Comparison of ENCODE assay signal across 9 mouse cellular contexts in genomic region chr16:10846503-10846902, GRCm38 (mm10). TPM values are rescaled to one million over a fixed set of nuclear protein-coding genes. Genes with fewer than 3 reads are reported as not detected.
DNase-seq lines count a peak whose midpoint lies in the region; ATAC-seq and TF ChIP-seq lines count a peak whose summit lies in the region.
"Had no signal": no experiment of that assay in that cellular context is flagged by ENCODE, and none has a peak within 500 bp of the region (broad histone marks: within the 10 kb centered on the region; RNA-seq: fewer than 3 reads in every experiment).

No protein-coding gene starts in this region.

- H3K36me3 ChIP-seq in G1E (replicated peaks): peaks cover 48% of the 10 kb centered on the region
- no peaks in the 10 kb centered on the region for H3K36me3 ChIP-seq in liver, embryonic 11.5 days (ENCODE audit: control insufficient read depth, insufficient read depth, low read length)
- H3K36me3 ChIP-seq: stomach, embryonic 15.5 days had no signal

- peaks cover 42% of the 10 kb centered on the region for H3K4me1 ChIP-seq in G1E (ENCODE audit: insufficient read depth, low read depth, low read length)
- H3K4me1 ChIP-seq in liver, embryonic 11.5 days (replicated peaks; ENCODE audit: control insufficient read depth, insufficient read depth, low read length): peaks cover 14% of the 10 kb centered on the region

- intact Hi-C loops in gastrocnemius, postnatal 36 days (cut with DNase I): loop anchor here (2.0 to 5.0 kb wide), 3 partner anchors 60 to 279 kb away; no protein-coding TSS in a partner anchor

- H3K9me3 ChIP-seq in G1E (replicated peaks): no peaks in the 10 kb centered on the region
- H3K9me3 ChIP-seq in liver, embryonic 11.5 days (ENCODE audit: control insufficient read depth, low read length): no peaks in the 10 kb centered on the region
- H3K9me3 ChIP-seq: stomach, embryonic 15.5 days had no signal

- peak; percentile 86 for DNase-seq in 416B (ENCODE audit: low read depth)
- DNase-seq in G1E (ENCODE audit: low spot score): peak; percentile 34
- DNase-seq in cerebellum, adult 8-10 months: peak; percentile 56
- peak; percentile 70 to 77 for DNase-seq in gastrocnemius, postnatal 36 days
- DNase-seq in kidney, adult 9 months: peak; percentile 82
- DNase-seq in liver, embryonic 11.5 days (ENCODE audit: low spot score): peak; percentile 37
- DNase-seq in retina, postnatal 7 days (ENCODE audit: low read depth, low spot score): peak; percentile 13
- peak; percentile 36 for DNase-seq in yolk sac, embryonic 10.5 days (ENCODE audit: low spot score)

- H3K4me2 ChIP-seq in liver, embryonic 11.5 days: no peak overlapping the region
- H3K4me2 ChIP-seq: stomach, embryonic 15.5 days had no signal

- 40% methylated on average over 4 of the region's 4 CpGs for WGBS in liver, embryonic 11.5 days

- ATAC-seq in G1E (ENCODE audit: extremely low read depth, insufficient number of reproducible peaks, low FRiP score, poor library complexity, severe bottlenecking): no peak; the same call in 1 of the 2 replicates
- 0 out of 2 replicates have a peak, but pooled peaks have one; percentile 30 for ATAC-seq in liver, embryonic 11.5 days (replicated peaks; ENCODE audit: low FRiP score)

- H3K9ac ChIP-seq in liver, embryonic 11.5 days (ENCODE audit: low read depth, low read length): no peak overlapping the region
- H3K9ac ChIP-seq: stomach, embryonic 15.5 days had no signal

- H3K27me3 ChIP-seq in G1E (ENCODE audit: insufficient read depth, low read length): no peaks in the 10 kb centered on the region
- no peaks in the 10 kb centered on the region for H3K27me3 ChIP-seq in liver, embryonic 11.5 days (replicated peaks; ENCODE audit: control insufficient read depth, insufficient read depth, low read length)
- H3K27me3 ChIP-seq: stomach, embryonic 15.5 days had no signal

- H3K27ac ChIP-seq in liver, embryonic 11.5 days (ENCODE audit: low read depth, low read length): no peak overlapping the region
- H3K27ac ChIP-seq: stomach, embryonic 15.5 days had no signal

- TF ChIP-seq CTCF in G1E (IDR thresholded peaks at IDR 0.05; ENCODE audit: low read depth, low read length): peak; percentile 36; the same call in 1 of the 2 replicates

- no peak overlapping the region for H3K4me3 ChIP-seq in G1E (ENCODE audit: low read depth, low read length)
- H3K4me3 ChIP-seq in liver, embryonic 11.5 days (ENCODE audit: low read depth, low read length): no peak overlapping the region
- H3K4me3 ChIP-seq: stomach, embryonic 15.5 days had no signal

RNA-seq across cellular contexts. Expression of gene Rmi2, which starts 11.6 kb away (rescaled TPM):
- total RNA-seq in G1E (2014; fragmentation: Nextera tagmentation) (8.9 and 9.5 TPM in 2 replicates), G1E (2017) (5.1 and 5.7 TPM in 2 replicates)
- 7.8 and 8.3 TPM in 2 replicates for polyA plus RNA-seq in G1E (2012)
- total RNA-seq in gastrocnemius, postnatal 36 days (2021): 1 to 10 TPM; 2.5 to 2.7 TPM
- polyA plus RNA-seq in liver, embryonic 11.5 days (2014; fragmentation: Nextera tagmentation; extraction: Ambion mirVana): 3.0 and 3.4 TPM in 2 replicates

RNA-seq across cellular contexts. Expression of gene Gm11172, which starts 33.8 kb away (rescaled TPM):
- total RNA-seq in G1E (2014; fragmentation: Nextera tagmentation) (not detected in 2 replicates), G1E (2017) (not detected in 2 replicates)
- not detected in 2 replicates for polyA plus RNA-seq in G1E (2012)
- total RNA-seq in gastrocnemius, postnatal 36 days (2021): not detected
- polyA plus RNA-seq in liver, embryonic 11.5 days (2014; fragmentation: Nextera tagmentation; extraction: Ambion mirVana): not detected in 2 replicates
- polyA plus RNA-seq: stomach, embryonic 15.5 days had no signal

RNA-seq across cellular contexts. Expression of gene Prm1, which starts 40.9 kb away (rescaled TPM):
- total RNA-seq in G1E (2014; fragmentation: Nextera tagmentation): not detected in 2 replicates
- not detected in 2 replicates for total RNA-seq in G1E (2017)
- polyA plus RNA-seq in G1E (2012): not detected in 2 replicates
- not detected for total RNA-seq in gastrocnemius, postnatal 36 days (2021)
- not detected in 2 replicates for polyA plus RNA-seq in liver, embryonic 11.5 days (2014; fragmentation: Nextera tagmentation; extraction: Ambion mirVana)
- polyA plus RNA-seq: stomach, embryonic 15.5 days had no signal

RNA-seq across cellular contexts. Expression of gene Prm2, which starts 50.6 kb away (rescaled TPM):
- total RNA-seq in G1E (2014; fragmentation: Nextera tagmentation) (not detected in 2 replicates), G1E (2017) (0.49 TPM in 1 of 2 replicates, not detected in the other)
- not detected in 2 replicates for polyA plus RNA-seq in G1E (2012)
- total RNA-seq in gastrocnemius, postnatal 36 days (2021): not detected
- polyA plus RNA-seq in liver, embryonic 11.5 days (2014; fragmentation: Nextera tagmentation; extraction: Ambion mirVana): not detected in 2 replicates
- polyA plus RNA-seq: stomach, embryonic 15.5 days had no signal

RNA-seq across cellular contexts. Expression of gene Prm3, which starts 55.8 kb away (rescaled TPM):
- total RNA-seq in G1E (2014; fragmentation: Nextera tagmentation) (not detected in 2 replicates), G1E (2017) (not detected in 2 replicates)
- not detected in 2 replicates for polyA plus RNA-seq in G1E (2012)
- total RNA-seq in gastrocnemius, postnatal 36 days (2021): not detected
- polyA plus RNA-seq in liver, embryonic 11.5 days (2014; fragmentation: Nextera tagmentation; extraction: Ambion mirVana): not detected in 2 replicates
- polyA plus RNA-seq: stomach, embryonic 15.5 days had no signal

Comparison
In these comparisons a context has a peak if more than half of its experiments do, and no peak if none do; other contexts are left out.
1. DNase-seq: peak in every context shown above with its lines; median percentile 86 in 416B; 82 in kidney, adult 9 months; 74 in gastrocnemius, postnatal 36 days; 56 in cerebellum, adult 8-10 months; 37 in liver, embryonic 11.5 days; 36 in yolk sac, embryonic 10.5 days; 34 in G1E; 13 in retina, postnatal 7 days.